Mouse (Mus musculus) urinary bladder, postnatal 4 days (tissue): ENCODE measurements around the gene Gm8206.
"Not testable (repeated sequence)": the region's sequence is repeated elsewhere in the genome, so short reads cannot be mapped to it uniquely, and the experiment has no call there.

Source experiments
- DNase-seq, 2 experiments: peaks; one replicate each; pipeline ENCODE4 v3.0.0; 2021 to 2022; ENCODE audit warnings: low spot score in 2 of 2

The Gm8206 gene

GRCm38 (mm10) chr14:6093842-6094241 is at the start of gene Gm8206:
TSS of gene Gm8206 (minus strand) at chr14:6093942.
- DNase-seq, result not testable (repeated sequence)

GRCm38 (mm10) chr14:6125707-6126106 is 32.0 kb upstream of the Gm8206 start, which contains the start of gene Gm3476:
TSS of gene Gm3476 (minus strand) at chr14:6125807.
- DNase-seq, result not testable (repeated sequence)

GRCm38 (mm10) chr14:6108272-6108925 is 14.7 kb upstream of the Gm8206 start, which contains the start of gene Gm3468:
TSS of gene Gm3468 (minus strand) at chr14:6108665.
- peak; percentile 44 to 64 for DNase-seq

- DNase-seq, result not testable (repeated sequence)
These were observed 13.8 kb upstream of the Gm8206 start for GRCm38 (mm10) chr14:6107500-6107899.

GRCm38 (mm10) chr14:6058167-6058566 is 35.6 kb downstream of the Gm8206 start, which contains the start of gene Gm6337:
TSS of gene Gm6337 (minus strand) at chr14:6058267.
- not testable (repeated sequence) for DNase-seq

GRCm38 (mm10) chr14:5987136-5987535 is 106.6 kb downstream of the Gm8206 start:
- peak; percentile 33 to 68 for DNase-seq

GRCm38 (mm10) chr14:5979037-5979436 is 114.7 kb downstream of the Gm8206 start, which contains the start of gene Gm3453:
TSS of gene Gm3453 (minus strand) at chr14:5979137.
- not testable (repeated sequence) for DNase-seq
